Mouse (Mus musculus) ZHBTc4 (cell line): ENCODE measurements around the gene 4932438A13Rik.

Experiments
- DNase-seq: peaks from one replicate; pipeline ENCODE4 v3.0.0-alpha.2; 2011; ENCODE audit warnings: low read depth, low spot score

Gene 4932438A13Rik

GRCm38 (mm10) chr3:36862721-36863275, at the start of gene 4932438A13Rik:
TSS of gene 4932438A13Rik (plus strand) at chr3:36863104.
- peak; percentile 95 for DNase-seq

DNA sequence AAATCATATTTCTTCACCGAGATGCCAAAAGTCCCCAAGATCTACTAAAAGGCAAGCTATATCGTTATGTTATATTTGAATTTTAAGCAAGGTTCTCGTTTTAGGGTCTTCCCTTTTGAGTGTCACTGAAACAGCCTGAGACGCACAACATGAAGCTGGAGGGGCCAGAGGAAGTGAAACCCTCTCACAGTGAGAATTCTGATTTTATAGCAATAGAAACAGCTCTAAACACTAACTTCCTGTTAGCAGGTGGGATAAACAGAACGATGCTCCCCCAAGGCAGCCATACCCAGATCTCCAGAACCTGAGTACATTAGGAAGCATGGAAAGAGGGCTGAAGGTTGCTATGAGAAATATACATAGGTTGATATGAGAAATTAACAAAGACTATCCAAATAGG, 46.3 kb upstream of the 4932438A13Rik start:
- DNase-seq, result no peak

DNA sequence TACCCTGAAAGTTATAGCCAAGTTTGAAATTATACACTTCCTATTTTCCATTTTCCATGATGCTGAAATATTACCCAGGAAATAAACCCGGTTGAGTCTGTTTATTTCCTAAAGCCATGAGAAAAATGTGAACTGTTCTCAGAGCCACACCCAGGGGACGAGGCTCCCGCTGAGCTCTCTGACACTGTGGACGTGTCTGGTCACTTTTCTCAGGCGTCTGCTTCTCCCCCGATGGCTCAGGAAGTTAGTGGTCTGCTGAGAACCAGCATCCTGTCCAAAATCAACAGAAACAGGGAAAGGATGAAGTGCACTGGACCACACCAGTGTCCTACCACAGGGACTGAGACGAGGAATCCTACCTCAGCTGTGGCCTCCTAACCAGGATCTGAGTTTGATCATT, 43.5 kb upstream of the 4932438A13Rik start:
- DNase-seq, result no peak

DNA sequence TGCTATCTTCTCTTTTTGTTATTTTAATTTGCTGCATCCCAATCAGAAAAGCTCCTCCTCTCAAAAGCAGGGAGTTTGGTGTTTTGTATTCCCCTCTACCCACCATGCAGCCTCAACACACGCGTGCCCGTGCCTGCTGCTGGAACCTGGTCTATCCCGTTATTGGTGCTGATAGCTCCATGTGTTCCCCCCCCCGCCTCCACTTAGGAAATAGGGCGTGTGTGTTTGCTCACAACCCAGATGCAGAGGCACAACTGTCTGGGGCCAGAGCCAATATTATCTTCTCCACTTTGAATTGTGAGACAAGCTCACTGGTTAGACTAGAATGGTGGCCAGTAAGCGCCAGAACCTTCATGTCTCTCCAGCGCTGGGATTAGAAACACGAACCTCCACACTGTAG, 41.9 kb upstream of the 4932438A13Rik start:
- no peak for DNase-seq

- DNase-seq, result no peak
These were observed 37.8 kb upstream of the 4932438A13Rik start for GRCm38 (mm10) chr3:36825098-36825497.

DNA sequence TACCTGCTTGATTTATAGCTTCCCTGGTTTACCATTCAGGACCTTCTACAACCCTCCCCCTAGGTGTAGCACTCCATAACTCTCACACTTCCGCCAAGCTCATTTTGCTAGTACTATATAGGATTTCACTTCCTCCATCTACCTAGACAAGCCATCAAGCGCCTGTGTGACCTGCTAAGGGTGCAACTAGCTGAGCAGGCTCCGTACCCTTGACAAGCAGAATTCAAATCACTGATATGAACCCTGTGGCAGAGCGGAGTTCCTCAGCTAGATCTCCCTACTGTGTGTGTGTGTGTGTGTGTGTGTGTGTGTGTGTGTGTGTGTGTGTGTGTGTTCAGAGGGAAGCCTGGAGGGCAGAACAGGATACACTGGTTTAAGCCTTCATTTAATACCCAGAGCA, 37.4 kb upstream of the 4932438A13Rik start:
- no peak for DNase-seq

GRCm38 (mm10) chr3:36827274-36828025, 35.5 kb upstream of the 4932438A13Rik start:
- DNase-seq, result no peak

DNA sequence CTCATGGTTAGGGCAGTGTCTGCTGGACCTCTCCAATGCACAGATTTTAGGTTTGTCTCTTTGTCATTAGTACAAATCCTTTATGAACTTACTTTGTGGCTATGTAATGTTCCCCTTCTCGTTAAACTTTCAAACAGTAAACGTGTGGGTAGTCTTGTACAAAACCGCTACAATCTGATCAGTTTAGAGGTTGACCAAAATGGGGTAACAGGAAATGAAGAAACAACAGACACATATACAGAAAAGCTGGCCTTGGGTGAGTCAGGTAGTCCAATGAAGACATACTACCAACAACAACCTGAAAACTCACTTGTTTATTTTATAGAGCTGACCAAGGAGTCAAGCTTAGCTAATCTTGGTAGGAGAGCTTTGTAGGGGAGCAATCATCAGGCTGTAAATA, 32.7 kb upstream of the 4932438A13Rik start:
- DNase-seq, result no peak

GRCm38 (mm10) chr3:36834426-36834825, 28.5 kb upstream of the 4932438A13Rik start:
- DNase-seq, result no peak

- no peak for DNase-seq
These were observed 28.1 kb upstream of the 4932438A13Rik start for GRCm38 (mm10) chr3:36834832-36835231.

DNA sequence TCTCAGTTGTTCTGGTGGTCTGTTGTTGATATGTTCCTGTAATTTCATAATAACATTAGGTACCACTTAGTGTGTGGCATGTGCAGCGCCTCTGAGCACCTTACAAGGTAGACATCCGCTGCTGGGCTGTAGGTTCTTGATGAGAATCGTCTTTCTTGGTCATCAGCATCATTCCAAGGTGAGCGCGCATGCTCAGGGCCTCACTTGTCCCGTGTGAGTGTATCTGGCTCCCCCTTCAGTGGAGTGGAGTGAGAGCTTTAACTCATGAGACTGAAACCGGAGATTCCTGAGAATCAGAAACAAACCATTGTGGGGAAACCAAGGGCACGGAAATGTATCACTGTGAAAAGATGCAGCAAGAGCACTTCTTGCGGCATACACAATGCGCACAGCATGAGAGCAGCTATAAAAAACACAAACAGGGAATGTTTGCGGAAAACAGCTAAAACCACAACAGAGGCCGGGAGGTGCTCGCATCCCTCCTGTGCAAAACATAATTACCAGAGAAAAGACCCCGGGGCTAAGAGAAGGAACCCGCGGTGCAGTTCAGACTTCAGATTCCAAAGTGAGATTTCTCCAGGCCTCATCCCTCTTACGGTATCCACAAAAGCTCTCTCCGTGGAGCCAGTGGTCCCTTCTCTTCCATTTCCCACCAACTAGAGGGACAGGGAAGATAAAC, 27.2 kb upstream of the 4932438A13Rik start:
- DNase-seq, result no peak

GRCm38 (mm10) chr3:36836833-36837232, 26.1 kb upstream of the 4932438A13Rik start:
- no peak for DNase-seq

DNA sequence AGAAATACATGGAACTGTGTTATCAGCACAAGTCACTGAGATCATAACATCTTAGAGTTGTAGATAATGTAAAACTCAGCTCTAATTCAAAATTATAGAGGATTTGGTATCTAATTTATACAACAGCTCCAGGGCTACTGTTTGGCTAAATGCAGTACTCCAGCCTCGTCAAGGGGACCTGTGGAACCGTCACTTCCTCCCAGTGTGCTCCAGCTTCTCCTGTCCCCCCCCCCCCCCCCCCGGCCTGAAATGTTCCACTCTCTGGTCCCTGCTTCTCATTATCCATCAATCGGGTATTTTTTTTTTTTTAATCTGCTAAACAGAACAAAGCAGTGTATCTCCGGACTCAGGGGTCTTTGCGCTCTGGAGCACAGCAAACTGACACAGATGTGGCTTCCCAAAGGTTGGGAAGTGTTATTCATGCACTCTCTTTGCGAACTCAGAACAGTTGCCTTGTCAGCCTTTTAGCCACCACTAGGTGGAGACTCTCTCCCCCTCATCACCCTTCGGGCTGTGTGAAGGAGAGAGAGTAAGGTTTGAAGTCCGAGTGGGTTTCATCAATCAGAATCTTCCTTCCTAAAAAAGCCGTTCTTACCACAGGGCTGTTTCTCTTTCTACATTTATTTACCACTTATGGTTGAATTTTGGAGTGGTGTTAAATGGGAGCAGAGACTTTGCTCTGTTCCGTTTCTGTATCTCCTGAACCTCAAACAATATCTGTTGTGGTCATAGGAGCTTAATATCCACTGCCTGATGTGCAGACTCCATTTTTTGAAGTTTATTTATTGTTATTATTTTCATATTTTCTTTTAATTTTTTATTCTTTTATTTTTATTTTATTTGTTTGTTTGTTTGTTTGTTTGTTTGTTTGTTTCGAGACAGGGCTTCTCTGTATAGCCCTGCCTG, 22.0 kb upstream of the 4932438A13Rik start:
- DNase-seq, result peak; percentile 80

- DNase-seq, result no peak
These were observed 9.0 kb upstream of the 4932438A13Rik start for GRCm38 (mm10) chr3:36853733-36854440.

- DNase-seq, result no peak
These were observed 1.2 kb upstream of the 4932438A13Rik start for GRCm38 (mm10) chr3:36861411-36862410.

DNA sequence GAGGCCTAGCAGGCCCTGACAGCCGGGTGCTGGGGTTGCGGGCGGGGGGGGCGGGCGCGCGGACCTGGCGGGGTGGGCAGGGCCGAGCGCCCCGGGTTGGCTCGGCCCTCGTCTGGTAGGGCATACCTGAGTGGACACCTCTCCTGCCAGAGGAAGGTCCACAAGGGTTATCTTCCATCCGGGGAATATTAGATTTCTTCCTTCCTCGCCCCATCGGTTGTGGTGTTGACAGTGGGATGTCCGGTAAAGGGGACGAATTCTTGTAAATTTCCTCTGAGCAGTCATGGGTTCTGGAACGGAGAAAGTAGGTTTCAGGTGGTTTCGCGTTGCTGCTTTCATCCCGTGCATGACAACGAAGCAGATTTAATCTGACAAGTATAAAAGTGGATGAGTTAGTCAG, 523 bp downstream of the 4932438A13Rik start:
- peak; percentile 13 for DNase-seq

GRCm38 (mm10) chr3:36863881-36864280, 977 bp downstream of the 4932438A13Rik start:
- DNase-seq, result no peak

DNA sequence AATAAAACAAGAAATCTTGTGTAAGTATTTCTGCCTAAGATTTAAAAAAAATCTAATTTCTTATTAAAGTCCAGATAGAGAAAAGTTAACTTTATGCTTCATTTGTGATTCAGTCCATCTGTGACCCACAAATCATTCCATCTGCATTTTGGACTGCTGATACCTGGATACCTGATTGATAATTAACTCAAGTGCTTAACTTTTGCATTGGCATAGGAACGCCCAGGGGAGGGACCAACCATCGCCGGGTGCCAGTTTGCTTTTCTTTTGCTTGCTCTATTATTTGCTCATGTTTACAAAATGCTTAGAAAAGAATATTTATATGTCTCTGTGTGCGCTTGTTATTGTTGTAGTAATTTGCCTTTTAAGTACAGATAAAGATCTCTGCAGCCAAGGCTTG, 1.6 kb downstream of the 4932438A13Rik start:
- DNase-seq, result no peak

DNA sequence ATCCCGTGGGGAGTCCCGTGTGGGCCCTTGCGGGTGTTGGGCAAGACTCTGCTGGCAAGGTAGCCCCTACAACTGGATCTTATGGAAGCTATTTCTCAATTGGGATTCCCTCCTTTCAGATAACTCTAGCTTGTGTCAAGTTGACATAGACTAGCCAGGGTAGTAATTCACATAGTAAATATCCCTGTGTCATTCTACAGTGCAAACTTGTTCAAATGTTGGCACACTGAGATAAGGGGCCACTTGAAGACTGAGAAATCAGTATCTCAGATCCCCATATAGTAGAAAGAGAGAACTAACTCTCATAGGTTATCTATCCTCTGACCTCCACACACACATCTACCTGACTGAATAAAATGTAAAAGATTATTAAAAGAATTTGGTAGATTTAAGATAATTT, 42.5 kb downstream of the 4932438A13Rik start:
- no peak for DNase-seq

GRCm38 (mm10) chr3:36917832-36918231, 54.9 kb downstream of the 4932438A13Rik start:
- DNase-seq, result no peak
